Mouse (Mus musculus) large intestine, adult 2 months (tissue): Measurements from ENCODE around the gene Tex9. TPM values are rescaled to one million over a fixed set of nuclear protein-coding genes. Genes with fewer than 3 reads are reported as not detected.
"Not testable (repeated sequence)": the region's sequence is repeated elsewhere in the genome, so short reads cannot be mapped to it uniquely, and the experiment has no call there.

Experiments used
- DNase-seq: peaks from one replicate; pipeline ENCODE4 v3.0.0-alpha.2; 2012; ENCODE audit warnings: low read depth, low spot score
- WGBS: fragments of 180-500 bp; shearing (Covaris S2); methylation state at CpG from one replicate; pipeline ENCODE4 v1.1.7; 2018; 5-methylcytosine and 5-hydroxymethylcytosine counted together
- polyA plus RNA-seq: library from polyadenylated mRNA; depleted of rRNA; stranded (reverse); fragments of >200 nt; gene quantifications from 2 replicates; pipeline ENCODE4 v1.2.3, GENCODE M21; 2012

Gene Tex9
- polyA plus RNA-seq, 1 experiment: 0.97 TPM

GRCm38 (mm10) chr9:72489131-72489530, 2.9 kb downstream of the Tex9 start:
- DNase-seq: no peak
- 89% methylated on average over 5 of the region's 5 CpGs for WGBS

GRCm38 (mm10) chr9:72488523-72488922, 3.5 kb downstream of the Tex9 start:
- DNase-seq: no peak

DNA sequence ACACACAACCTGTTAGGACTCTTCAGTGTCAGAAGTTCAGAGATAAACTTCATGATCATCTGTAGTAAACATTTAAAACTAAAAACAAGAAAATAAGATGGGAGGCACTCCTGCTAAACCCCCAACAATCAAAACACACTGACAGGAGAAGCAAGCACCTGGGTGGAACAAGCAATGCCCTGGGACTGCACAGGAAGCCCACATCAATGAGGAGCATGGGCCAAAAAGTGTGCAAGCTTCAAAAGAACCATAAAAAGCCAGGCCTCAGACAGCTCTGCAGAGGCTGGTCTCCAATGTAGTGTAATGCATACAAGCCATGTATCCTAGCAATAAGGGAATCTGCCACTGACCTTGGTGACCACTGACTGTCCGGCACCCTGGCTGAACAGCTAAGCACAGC, 12.7 kb downstream of the Tex9 start:
- no peak for DNase-seq
- 91% methylated on average over 1 of the region's 1 CpGs for WGBS

- 74% methylated on average over 6 of the region's 6 CpGs for WGBS
- DNase-seq: no peak
Observed at GRCm38 (mm10) chr9:72477306-72477705, 14.7 kb downstream of the Tex9 start.

GRCm38 (mm10) chr9:72475511-72475910, 16.5 kb downstream of the Tex9 start:
- WGBS: 83% methylated on average over 9 of the region's 9 CpGs
- no peak for DNase-seq

GRCm38 (mm10) chr9:72469851-72470250, 22.2 kb downstream of the Tex9 start:
- no peak for DNase-seq
- 96% methylated on average over 1 of the region's 1 CpGs for WGBS

DNA sequence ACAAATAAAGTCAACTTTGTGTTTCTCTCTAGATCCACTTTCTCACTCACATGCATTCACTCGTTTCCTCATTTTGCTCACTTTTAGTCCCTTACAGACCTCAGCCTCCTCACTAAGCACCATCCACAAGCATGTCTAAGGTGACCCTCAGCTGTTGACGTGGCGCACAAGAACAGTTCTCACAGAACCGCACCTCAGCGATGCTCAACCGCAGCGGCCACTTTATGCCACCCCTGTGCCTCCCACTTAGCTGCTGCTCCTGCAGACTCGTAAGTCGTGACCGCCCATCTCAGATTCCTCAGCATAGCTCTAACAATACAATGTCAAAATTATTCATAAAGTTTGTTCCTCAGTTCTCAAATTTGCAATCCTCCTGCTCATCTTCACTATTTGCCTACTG, 23.4 kb downstream of the Tex9 start:
- DNase-seq: no peak
- 92% methylated on average over 10 of the region's 10 CpGs for WGBS

GRCm38 (mm10) chr9:72467551-72468407, 24.2 kb downstream of the Tex9 start:
- DNase-seq: no peak
- WGBS: 67% methylated on average over 11 of the region's 11 CpGs

DNA sequence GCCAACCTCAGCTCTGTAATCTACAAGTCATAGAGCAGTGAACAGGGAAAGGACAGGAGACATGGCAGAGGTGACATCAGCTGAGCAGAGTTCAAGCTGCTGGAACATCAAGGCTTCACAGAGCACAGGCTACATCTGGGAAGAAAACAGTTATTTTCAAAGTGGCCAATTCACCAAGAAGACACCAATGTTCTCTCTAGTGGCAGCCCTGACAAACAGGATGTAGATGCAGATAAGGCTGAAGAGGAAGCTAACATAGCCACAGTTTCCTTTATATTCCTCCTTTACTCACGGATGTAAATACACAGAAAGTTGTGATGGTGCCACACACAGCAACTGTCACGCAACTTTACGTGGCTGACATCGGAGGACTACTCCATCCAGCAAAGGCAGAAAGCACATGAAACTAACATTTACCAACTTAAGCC, 26.2 kb downstream of the Tex9 start:
- no peak for DNase-seq
- WGBS: 72% methylated on average over 4 of the region's 4 CpGs

DNA sequence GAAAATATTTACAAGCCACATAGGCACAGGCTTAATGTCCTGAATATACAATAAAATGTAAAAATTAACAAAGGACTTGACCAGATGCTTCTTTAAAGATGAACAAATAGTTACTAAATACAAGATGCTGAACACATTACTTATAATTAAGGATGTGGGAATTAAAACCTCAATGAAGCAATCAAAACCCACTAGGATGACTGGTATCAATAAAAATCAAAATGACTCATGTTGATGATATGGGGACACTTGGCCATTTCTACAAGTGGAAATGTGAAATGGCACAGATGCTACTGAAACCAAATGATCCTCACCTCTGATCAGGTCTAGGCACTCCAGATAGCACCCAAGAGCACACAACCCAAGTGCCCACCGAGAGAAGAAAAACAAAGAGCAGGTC, 27.2 kb downstream of the Tex9 start:
- 83% methylated on average over 1 of the region's 1 CpGs for WGBS
- DNase-seq: no peak

DNA sequence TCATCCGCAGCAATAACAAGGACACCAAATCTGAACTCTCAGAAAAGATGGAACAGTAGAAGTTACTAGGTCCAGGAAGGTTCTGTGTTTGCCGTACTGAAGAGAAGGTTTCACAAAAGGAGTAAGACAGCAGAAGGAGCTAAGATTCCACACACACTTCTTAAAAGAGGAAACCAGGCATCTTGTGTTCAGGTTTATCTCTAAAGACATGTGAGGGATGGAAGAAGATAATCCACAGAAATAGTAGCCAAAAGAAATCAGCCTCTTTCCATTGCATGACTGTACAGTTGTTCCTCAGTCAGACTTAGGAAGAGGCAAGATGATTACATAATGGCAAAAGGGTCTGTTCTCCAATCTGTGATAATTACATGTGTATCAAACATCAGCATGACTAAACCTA, 29.6 kb downstream of the Tex9 start:
- WGBS: 96% methylated on average over 2 of the region's 2 CpGs
- no peak for DNase-seq

GRCm38 (mm10) chr9:72460767-72461166, 31.2 kb downstream of the Tex9 start:
- DNase-seq: no peak
- WGBS: 37% methylated on average over 3 of the region's 3 CpGs

DNA sequence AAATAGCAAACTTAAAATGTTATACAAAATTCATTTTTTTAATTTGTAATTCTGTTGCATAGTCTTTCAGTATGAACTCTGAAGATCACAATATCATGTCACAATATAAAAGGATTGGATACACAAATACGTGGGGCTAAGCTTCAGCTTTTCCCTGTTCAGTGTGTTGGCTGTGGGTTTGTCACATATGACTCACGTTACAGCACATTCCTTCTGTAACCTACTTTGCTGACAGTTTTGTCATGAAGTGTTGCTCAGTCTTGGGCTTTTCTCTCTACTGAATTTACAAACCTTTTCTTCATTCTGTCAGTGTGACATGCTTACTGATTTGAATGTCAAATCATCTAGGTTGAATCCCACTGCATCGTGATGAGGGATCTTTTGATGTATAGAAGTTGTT, 32.3 kb downstream of the Tex9 start:
- WGBS: 85% methylated on average over 3 of the region's 3 CpGs
- no peak for DNase-seq

GRCm38 (mm10) chr9:72458233-72458632, 33.8 kb downstream of the Tex9 start:
- WGBS: 18% methylated on average over 5 of the region's 5 CpGs

DNA sequence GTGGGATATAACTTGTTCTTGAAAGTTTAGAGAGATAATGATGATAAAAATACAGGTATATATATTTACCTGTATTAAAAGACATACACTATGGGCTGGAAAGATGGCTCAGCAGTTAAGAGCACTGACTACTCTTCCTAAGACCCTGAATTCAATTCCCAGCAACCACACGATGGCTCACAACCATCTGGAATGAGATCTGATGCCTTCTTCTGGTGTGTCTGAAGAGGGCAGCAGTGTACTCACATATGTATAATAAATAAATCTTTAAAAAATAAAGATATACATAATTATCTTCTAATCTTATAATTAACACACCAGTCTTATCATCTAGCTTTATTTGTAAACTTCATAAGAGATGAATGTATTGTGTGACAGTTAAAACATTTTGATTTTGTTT, 35.6 kb downstream of the Tex9 start:
- 47% methylated on average over 1 of the region's 1 CpGs for WGBS
- DNase-seq: no peak

More at GRCm38 (mm10) chr9:72458233-72458632, 33.8 kb downstream of the Tex9 start:
- DNase-seq: no peak

DNA sequence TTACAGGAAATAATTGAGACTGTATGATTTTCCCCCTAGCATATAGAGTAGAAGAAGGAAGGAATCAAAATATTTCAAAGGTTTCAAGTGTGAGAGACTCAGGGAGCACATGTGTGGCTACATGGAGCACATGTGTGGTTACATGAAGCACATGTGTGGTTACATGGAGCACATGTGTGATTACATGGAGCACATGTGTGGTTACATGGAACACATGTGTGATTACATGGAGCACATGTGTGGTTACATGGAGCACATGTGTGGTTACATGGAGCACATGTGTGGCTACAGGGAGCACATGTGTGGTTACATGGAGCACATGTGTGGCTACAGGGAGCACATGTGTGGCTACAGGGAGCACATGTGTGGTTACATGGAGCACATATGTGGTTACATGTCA, 37.7 kb downstream of the Tex9 start:
- not testable (repeated sequence) for DNase-seq

DNA sequence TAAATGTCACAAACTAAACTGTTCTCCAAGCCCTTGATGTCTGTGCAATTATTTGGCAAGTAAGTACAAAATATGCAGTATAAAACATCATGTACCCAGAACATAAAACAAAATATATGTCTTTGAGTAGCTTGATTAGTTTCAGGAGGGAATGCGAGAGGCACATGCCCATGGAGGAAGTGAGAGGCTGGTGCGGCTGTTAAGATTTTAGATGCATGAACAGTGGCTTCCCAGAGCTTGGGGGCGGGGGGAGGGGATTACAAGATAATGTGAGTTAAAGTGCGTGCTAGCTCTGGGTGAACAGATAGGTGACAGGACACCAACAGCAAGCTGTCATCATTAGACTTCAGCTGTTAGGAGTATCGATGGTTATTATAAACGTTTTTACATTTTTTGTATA, 40.9 kb downstream of the Tex9 start:
- no peak for DNase-seq
- WGBS: 88% methylated on average over 6 of the region's 6 CpGs

- no peak for DNase-seq
- WGBS: 52% methylated on average over 1 of the region's 1 CpGs
Observed at GRCm38 (mm10) chr9:72450363-72450762, 41.6 kb downstream of the Tex9 start.

DNA sequence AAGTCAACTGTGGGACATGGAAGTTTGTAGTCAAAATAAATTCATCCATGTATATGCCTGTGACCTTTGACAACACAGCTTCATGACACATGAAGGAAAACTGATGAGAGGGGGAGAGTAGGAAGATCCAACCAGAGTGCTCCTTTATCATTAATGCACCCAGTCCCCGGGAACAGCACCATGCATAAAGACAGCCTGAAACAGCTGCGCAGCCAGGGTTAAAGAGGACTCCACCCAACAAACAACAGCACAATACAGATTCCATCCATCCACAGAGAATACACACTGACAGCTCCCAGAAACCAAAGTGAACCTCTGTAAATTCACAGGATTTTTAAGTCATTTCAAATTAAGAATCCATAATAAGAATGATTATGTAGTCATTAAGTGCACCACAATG, 42.2 kb downstream of the Tex9 start:
- DNase-seq: no peak
- WGBS: 51% methylated on average over 2 of the region's 2 CpGs

GRCm38 (mm10) chr9:72449367-72449766, 42.6 kb downstream of the Tex9 start:
- DNase-seq: peak; percentile 62
- WGBS: 7% methylated on average over 7 of the region's 7 CpGs

DNA sequence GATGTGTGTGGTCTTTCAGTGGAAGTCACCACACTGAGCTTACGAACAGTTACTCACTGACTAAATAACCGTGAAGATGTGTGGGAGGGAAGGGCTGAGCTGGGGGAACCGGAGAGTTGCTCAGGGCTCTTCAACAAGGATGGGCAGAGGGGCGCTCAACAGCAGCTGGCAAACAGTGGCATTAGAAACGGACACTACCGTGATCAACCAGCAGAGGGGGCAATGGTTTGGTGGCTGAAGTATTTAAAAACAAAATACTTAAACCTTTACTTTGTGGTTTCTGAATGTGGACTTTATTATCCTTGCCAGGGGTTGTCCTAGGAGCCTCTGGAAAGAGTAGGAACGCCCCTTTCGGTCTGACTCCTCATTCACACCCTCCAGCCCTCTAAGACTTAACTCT, 44.0 kb downstream of the Tex9 start:
- WGBS: 47% methylated on average over 8 of the region's 8 CpGs

More for the DNA sequence above, 44.0 kb downstream of the Tex9 start:
- DNase-seq: no peak
